Mouse (Mus musculus): ENCODE measurements around the gene Bcas3.

DNA sequence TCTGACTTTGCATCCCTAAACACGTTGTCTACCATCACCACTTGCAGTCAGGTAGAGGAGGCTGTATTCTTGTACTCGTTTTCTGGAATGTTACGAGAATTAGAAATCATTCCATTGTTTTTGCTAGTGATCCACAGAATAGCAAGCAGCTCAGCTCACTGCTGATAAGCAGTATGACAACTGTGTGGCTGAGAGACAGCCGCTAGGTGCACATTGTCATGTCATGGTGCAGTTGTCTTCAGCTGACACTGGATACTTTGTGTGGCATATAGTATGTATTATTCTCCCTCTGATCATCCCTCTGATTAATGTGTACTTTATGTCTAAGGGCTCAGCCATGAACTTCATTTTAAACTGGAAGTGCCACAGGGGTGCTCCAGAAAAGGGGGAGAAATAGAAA, 190.3 kb downstream of the Bcas3 start:
- TF ChIP-seq CTCF (IDR thresholded peaks at IDR 0.05; ENCODE audit: low read depth, low read length) = no peak
- no peak for TF ChIP-seq POLR2A (IDR thresholded peaks at IDR 0.05; ENCODE audit: borderline replicate concordance, low read depth, low read length)
